Mouse (Mus musculus) right cerebral cortex, postnatal 4 days (tissue): ENCODE measurements around the gene Celf6.

Source experiments
- DNase-seq: peaks from one replicate; pipeline ENCODE4 v3.0.0-alpha.2; 2022

Gene Celf6

DNA sequence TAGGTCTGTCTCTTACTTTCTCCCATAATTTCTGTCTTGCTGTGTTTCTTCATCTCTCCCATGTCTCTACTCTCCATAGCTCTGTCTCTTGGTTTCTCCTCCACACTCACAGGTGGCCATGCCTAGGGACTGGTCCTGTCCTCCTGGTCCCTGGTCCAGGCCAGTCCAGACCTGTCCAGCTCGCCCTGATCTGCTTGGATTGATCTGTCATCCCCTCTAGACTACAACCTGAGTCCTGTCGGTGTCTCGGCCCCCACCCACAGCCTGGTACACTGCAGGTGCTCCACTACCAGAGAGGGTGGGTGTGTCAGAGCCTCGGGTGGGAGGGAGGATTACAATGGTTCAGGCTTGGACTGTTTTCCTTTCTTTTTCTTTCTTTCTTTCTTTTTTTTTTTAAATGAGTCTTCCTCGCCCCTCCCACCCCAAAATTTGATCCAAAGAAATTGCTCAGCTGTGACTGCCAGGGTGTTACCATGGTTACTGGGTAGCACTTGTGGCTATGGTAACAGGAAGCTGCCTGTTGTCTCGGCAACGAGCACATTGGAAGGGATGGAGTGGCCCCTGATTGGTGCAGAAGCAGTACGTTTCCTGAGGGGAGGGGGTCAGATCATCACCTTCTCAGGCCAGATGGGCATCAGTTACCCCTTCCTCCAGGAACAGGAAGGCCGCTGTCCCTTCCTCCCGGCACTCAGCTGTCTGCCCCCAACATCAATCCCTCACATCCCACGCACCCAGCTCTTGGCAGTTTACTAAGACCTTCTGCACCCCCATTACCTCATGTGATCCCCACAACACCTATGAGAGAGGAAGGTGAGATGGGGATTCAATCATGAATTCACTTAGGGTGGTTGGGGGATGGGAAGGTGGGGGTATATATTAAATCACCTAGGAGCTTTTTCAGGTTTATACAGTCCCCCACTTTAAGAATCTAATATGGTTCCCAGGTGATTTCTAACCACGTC, 11.3 kb downstream of the Celf6 start:
- DNase-seq = peak; percentile 60

GRCm38 (mm10) chr9:59589703-59590439, 12.2 kb downstream of the Celf6 start:
- no peak for DNase-seq

- no peak for DNase-seq
Observed at GRCm38 (mm10) chr9:59601661-59602060, 23.9 kb downstream of the Celf6 start.

- no peak for DNase-seq
Observed at GRCm38 (mm10) chr9:59605967-59606366, 28.2 kb downstream of the Celf6 start.

GRCm38 (mm10) chr9:59610950-59611349, 33.2 kb downstream of the Celf6 start:
- DNase-seq = no peak

- DNase-seq = no peak
Observed at GRCm38 (mm10) chr9:59615797-59616196, 38.1 kb downstream of the Celf6 start.

DNA sequence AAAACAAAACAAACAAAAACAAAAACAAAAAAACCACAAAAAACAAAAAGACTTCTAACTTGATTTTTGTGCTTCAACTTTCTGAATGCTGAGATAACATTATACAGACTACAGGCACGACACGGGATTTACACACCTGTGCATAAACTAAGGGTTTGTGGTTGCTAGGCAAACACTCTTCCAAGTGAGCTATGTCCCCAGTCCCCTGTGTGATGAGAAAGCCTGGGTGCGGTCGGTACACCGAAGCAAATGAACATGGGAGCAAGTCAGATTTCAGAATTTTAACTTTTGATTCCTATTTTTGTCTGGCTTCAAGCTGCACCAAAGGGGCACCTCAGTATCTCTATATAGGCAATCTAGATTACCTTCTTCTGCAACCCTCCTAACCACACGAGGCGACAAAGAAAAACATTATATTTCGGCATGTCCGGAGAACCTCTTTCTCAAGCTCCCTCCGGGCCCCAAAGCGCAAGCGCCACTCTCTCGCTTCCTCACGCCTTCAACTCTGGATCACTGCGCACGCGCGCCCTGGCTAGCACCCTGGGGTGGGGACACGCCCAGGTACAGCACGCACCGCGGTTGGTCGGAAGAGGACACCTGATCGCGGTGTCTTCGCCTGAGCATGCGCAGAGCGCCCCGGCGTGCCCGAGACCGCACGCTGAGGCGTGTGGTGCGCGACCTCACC, 39.0 kb downstream of the Celf6 start, which contains the start of gene Parp6:
Gene Parp6, plus strand, starts transcription at position 663 of the 685 bp plus-strand sequence.
- DNase-seq = peak; percentile 100

DNA sequence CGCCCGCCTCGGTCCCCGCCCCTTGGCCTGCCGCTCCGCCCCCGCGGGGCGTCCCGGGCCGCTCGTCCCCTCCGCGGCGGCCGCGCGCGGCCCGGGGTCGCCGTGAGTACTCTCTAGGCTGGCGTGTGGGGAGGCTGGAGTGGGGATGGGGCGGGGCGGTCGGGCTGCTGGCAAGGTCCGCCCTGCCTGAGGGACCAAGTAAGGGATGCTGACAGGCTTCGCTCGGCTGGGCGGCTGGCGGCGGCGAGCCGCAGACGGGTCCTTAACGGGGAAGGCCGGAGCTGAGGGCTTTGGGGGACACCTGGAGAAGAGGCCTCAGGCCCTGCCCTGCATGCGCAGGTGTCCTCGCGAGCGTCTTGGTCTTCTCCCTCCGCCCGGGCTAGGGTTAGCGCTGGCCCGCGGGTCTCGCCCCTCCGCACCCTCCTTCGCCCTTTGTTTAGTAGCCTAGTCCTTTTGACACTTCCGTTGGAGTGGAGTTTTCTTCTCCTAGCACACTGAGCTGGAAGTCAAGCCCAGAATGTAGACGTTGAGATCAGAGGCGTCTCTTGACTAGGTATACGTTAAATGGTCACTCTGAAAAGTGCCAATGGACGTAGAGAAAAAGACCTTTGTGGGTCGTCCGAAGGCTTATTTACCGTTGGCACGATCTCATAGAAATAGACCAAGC, 39.7 kb downstream of the Celf6 start:
- DNase-seq = no peak

DNA sequence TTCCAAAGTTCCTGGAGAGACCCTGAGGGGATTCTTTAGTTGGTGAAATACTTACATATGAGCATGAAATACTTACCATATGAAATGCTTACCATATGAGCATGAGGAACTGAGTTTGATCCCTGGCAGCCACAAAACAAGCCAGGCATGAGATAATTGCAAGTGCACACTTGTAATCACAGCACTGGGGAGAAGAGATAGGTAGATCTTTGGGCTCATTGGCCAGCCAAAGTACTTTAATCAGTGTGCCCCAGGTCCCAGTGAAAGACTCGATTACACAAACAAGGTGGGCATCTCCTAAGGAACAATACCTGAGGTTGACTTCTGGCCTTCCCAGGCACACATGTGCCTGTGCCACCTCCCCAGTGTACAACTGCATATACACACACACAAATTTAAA, 60.7 kb downstream of the Celf6 start:
- DNase-seq = no peak

GRCm38 (mm10) chr9:59639936-59640335, 62.2 kb downstream of the Celf6 start:
- no peak for DNase-seq

GRCm38 (mm10) chr9:59641320-59641719, 63.6 kb downstream of the Celf6 start:
- DNase-seq = no peak

DNA sequence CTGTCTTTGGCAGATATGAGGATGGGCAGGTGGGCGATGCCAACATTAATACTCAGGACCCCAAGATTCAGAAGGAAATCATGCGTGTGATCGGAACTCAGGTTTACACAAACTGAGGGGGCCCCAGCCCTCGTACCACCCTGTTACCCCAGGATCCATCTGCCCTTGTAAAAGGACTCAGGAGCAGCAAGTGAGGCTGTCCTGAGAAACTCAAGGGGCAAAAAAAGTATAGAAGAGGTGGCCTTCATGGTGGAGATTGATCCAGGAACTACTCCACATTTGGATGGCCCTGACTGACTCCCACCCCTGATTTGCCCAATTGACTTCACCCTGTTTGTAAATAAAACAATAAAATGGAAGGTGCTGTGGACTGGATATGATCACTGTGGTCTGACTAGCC, 72.2 kb downstream of the Celf6 start:
- DNase-seq = no peak

- DNase-seq = no peak
Observed at GRCm38 (mm10) chr9:59653371-59653770, 75.7 kb downstream of the Celf6 start.

DNA sequence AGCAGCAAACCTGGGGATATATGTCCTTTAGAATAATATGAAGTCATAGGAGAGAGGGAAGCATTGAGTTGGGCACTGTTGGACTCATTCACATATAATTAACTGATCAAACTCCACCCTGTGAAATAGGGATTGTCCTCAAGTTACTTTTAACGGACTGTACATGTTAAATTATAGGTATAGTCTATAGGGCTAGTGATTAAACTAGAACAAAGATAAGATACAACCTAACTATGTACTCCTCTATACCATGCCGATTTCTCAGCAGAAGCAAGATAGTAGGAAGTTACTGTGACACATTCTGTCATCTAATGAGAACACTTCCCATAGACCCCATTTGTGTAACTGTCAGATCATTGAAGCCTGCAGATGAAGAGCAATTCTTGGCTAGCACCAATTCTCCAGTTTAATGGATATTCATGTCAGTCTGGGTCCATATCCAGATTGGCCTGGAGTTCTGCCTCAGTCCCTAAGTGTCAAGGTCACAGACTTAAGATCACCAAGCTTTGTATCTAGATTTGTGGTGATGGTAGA, 76.8 kb downstream of the Celf6 start:
- no peak for DNase-seq

DNA sequence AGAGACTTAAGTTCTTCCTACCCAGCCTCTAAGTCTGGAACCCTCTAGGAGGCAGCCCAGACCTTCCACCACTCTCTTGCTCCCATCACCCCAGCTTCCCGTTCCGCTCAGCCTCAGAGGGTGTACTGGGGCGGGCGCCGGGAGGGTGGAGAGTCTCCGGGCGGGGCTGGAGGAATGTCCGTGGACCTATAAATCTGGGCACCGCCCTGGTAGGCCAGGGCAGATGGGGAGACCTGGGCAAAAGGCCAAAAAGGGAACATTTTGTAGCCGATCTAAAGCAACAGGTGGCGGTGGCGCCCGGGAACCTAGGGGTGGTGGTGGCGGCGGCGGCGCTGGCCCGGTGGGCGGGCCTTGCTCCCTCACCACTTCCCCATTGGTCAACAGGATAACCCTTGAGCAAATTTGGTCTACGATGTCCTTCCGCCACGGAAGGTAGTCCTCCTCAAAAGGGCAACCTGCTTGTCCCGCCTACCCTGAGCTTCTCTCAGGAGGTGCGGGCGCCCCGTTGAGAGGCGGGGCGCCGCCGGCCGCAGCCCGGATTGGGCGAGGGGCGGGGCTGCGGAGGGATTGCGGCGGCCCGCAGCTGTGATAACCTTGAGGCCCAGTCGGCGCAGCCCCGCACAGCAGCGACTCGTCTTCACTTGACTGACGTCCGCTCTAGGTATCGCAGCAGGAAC, 78.4 kb downstream of the Celf6 start, which contains the start of gene Pkm:
Gene Pkm, plus strand, starts transcription at position 411 of the 677 bp plus-strand sequence.
- peak; percentile 90 for DNase-seq
